Comparison of ENCODE assay signal across 15 mouse cellular contexts in the genomic region with DNA sequence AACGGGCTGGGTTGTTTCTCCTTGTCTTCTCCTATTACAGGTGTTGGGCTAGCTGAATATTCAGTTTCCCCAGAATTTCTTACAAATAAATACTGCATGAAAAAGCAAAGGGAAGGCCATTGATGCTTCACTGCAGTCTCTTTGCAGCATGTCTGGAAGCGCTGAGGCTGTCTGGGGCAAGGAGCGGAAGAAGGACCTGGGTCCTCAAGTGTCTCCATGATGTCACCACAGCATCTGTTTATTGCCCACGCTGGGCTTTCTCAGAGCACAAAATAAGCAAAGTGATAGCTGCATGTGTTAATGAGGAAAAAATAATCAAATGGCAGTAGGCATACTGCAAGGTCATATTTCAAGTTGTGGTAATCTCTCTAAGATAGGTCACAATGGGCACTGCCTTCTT.
"Had no signal": no experiment of that assay in that cellular context is flagged by ENCODE, and none has a peak within 500 bp of the region (broad histone marks: within the 10 kb centered on the region; RNA-seq: fewer than 3 reads in every experiment).

No protein-coding gene starts in this region.

- H3K9me3 ChIP-seq: lung, embryonic 15.5 days; midbrain, embryonic 13.5 days; midbrain, embryonic 15.5 days; neural tube, embryonic 12.5 days; stomach, embryonic 15.5 days had no signal

- H3K4me1 ChIP-seq: lung, embryonic 15.5 days; midbrain, embryonic 13.5 days; midbrain, embryonic 15.5 days; neural tube, embryonic 12.5 days; stomach, embryonic 15.5 days had no signal

- H3K27ac ChIP-seq: lung, embryonic 15.5 days; macrophage; midbrain, embryonic 13.5 days; midbrain, embryonic 15.5 days; neural tube, embryonic 12.5 days; stomach, embryonic 15.5 days; stomach, postnatal 0 days had no signal

- H3K4me3 ChIP-seq: lung, embryonic 15.5 days; megakaryocyte, embryonic 14.5 days; midbrain, embryonic 13.5 days; midbrain, embryonic 15.5 days; neural tube, embryonic 12.5 days; stomach, embryonic 15.5 days had no signal

- DNase-seq: lung, adult 2 months; lung, postnatal 14 days; lung, postnatal 36 days; right cerebral cortex, postnatal 14 days; thymus, adult 2 months; thymus, postnatal 25 days; thymus, postnatal 4 days had no signal

- H3K36me3 ChIP-seq: lung, embryonic 15.5 days; midbrain, embryonic 13.5 days; midbrain, embryonic 15.5 days; neural tube, embryonic 12.5 days; stomach, embryonic 15.5 days had no signal

- H3K27me3 ChIP-seq: lung, embryonic 15.5 days; megakaryocyte, embryonic 14.5 days; midbrain, embryonic 13.5 days; midbrain, embryonic 15.5 days; neural tube, embryonic 12.5 days; stomach, embryonic 15.5 days had no signal
